Mouse (Mus musculus) c-Kit-positive CD71-positive TER-119-positive erythroid progenitor cells, embryonic 14.5 days (primary cell): ENCODE results near the gene Lrpap1.

Source experiments
- DNase-seq: peaks from one replicate; pipeline ENCODE4 v3.0.0-alpha.2; 2013; ENCODE audit warnings: low spot score

Gene Lrpap1

GRCm38 (mm10) chr5:35056604-35057432 is 48.7 kb downstream of the Lrpap1 start, which contains the start of gene Dok7:
Gene Dok7, plus strand, starts transcription at chr5:35056766.
- no peak for DNase-seq

- DNase-seq: no peak
Observed at GRCm38 (mm10) chr5:35055076-35055475, 50.5 kb downstream of the Lrpap1 start.

GRCm38 (mm10) chr5:35054628-35055027 is 50.9 kb downstream of the Lrpap1 start:
- no peak for DNase-seq

- no peak for DNase-seq
Observed at GRCm38 (mm10) chr5:35050541-35050940, 55.0 kb downstream of the Lrpap1 start.

- DNase-seq: peak; percentile 81
Observed at GRCm38 (mm10) chr5:35043110-35043451, 62.5 kb downstream of the Lrpap1 start.

GRCm38 (mm10) chr5:35042431-35043109 is 63.0 kb downstream of the Lrpap1 start:
- DNase-seq: no peak
